Mouse (Mus musculus) neural tube, embryonic 14.5 days (tissue): ENCODE results near the gene Rpp14. TPM values are rescaled to one million over a fixed set of nuclear protein-coding genes. Genes with fewer than 3 reads are reported as not detected.

Experiments used
- ATAC-seq: fragments of 200-750 bp; cut with Nextera tagmentation; 2 replicates; pipeline ENCODE4 v1.8.0; 2017; ENCODE audit warnings: low read depth, mild to moderate bottlenecking, moderate TSS enrichment, moderate library complexity
- H3K27ac ChIP-seq: fragments of 300-500 bp; sonication (generic); 2 replicates; pipeline ENCODE4 v1.5.1; 2014; ENCODE audit warnings: low read depth, mild to moderate bottlenecking, control low read depth, low read length, moderate library complexity, mixed read lengths
- H3K27me3 ChIP-seq: fragments of 300-500 bp; sonication (generic); 2 replicates; pipeline ENCODE4 v1.6.1; 2014; ENCODE audit warnings: low read length; ENCODE audit not compliant: control insufficient read depth, insufficient read depth
- H3K36me3 ChIP-seq: fragments of 300-500 bp; sonication (generic); 2 replicates; pipeline ENCODE4 v1.6.1; 2014; ENCODE audit warnings: low read length, mixed read lengths; ENCODE audit not compliant: control insufficient read depth, insufficient read depth
- H3K4me1 ChIP-seq: fragments of 300-500 bp; sonication (generic); 2 replicates; pipeline ENCODE4 v1.6.1; 2014; ENCODE audit warnings: low read length; ENCODE audit not compliant: control insufficient read depth, insufficient read depth
- H3K4me2 ChIP-seq: fragments of 300-500 bp; sonication (generic); 2 replicates; pipeline ENCODE4 v1.6.1; 2014; ENCODE audit warnings: mild to moderate bottlenecking, low read depth, low read length, control low read depth
- H3K4me3 ChIP-seq: fragments of 300-500 bp; sonication (generic); 2 replicates; pipeline ENCODE4 v1.5.1; 2014; ENCODE audit warnings: low read depth, low read length, control low read depth, mixed read lengths
- H3K9ac ChIP-seq: fragments of 300-500 bp; sonication (generic); replicated peaks from 2 replicates; pipeline ENCODE4 v1.6.1; 2014; ENCODE audit warnings: low read depth, mild to moderate bottlenecking, control low read depth, low read length, mixed read lengths
- H3K9me3 ChIP-seq: fragments of 300-500 bp; sonication (generic); 2 replicates; pipeline ENCODE4 v1.6.1; 2016; ENCODE audit warnings: low read length; ENCODE audit not compliant: control insufficient read depth
- WGBS: fragments of 180-500 bp; shearing (Covaris S2); extraction: QIAGEN DNeasy Blood & Tissue Kit; methylation state at CpG from one replicate; pipeline ENCODE4 v1.1.7; 2014; 5-methylcytosine and 5-hydroxymethylcytosine counted together
- polyA plus RNA-seq: library from polyadenylated mRNA; unstranded; fragments of >200 nt; fragmentation: Nextera tagmentation; extraction: Ambion mirVana; gene quantifications from 2 replicates; pipeline ENCODE4 v1.2.1, GENCODE M21; 2014

The Rpp14 gene
- polyA plus RNA-seq, 1 experiment from 2014 or later: 54.0 TPM

GRCm38 (mm10) chr14:8052661-8053060, 27.5 kb upstream of the Rpp14 start:
- Histone ChIP-seq H3K36me3 (0 out of 2 replicates have a peak, but pooled peaks cover 6% of the 10 kb centered on the region), H3K9ac (no peak overlapping the region), H3K27me3 (no peaks in the 10 kb centered on the region), H3K4me3 (no peak overlapping the region), H3K9me3 (no peaks in the 10 kb centered on the region), H3K27ac (no peak overlapping the region), H3K4me2 (no peak overlapping the region), H3K4me1 (no peaks in the 10 kb centered on the region)
- no peak for ATAC-seq
- WGBS: 98% methylated on average over 7 of the region's 7 CpGs

DNA sequence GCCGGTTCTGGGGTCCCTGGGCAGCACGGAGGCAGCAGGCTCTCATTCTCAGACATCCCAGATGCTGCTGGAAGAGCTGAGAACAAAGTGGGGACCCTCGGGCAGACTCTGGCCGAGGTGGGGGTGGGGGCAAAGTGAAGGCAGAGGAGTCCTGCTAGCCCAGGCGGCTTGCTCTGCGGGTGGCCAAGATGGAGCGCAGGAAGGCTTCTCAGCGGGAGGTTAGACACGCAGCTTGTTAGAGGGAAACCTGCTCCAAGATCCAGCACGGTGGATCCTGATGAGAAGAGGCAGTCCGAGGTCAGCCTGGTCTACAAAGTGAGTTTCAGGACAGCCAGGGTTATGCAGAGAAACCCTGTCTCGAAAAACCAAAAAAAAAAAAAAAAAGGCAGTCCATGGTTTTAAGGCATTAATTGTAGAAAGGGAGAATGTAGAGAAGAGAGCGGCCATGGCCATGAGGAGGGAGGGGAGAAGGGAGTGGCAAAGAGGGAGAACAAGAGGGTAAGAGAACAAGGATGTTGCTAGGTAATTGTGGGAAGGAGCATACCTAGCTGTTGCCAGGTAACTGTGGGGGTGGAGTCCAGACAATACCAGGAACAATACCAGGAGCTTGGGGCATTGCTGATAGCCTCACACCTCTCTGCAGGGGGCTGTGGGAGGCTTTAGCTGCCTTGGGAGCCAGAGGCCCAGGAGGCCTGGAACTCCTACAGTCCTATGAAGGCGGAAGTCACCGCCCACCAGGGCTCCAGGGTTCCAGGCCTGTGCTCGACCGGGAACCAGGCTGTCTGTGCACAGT, 25.7 kb upstream of the Rpp14 start:
- Histone ChIP-seq H3K36me3 (0 out of 2 replicates have a peak, but pooled peaks cover 6% of the 10 kb centered on the region), H3K27ac (no peak overlapping the region), H3K27me3 (no peaks in the 10 kb centered on the region), H3K9me3 (no peaks in the 10 kb centered on the region), H3K4me2 (no peak overlapping the region), H3K4me1 (no peaks in the 10 kb centered on the region), H3K9ac (no peak overlapping the region), H3K4me3 (no peak overlapping the region)
- WGBS: 30% methylated on average over 15 of the region's 17 CpGs
- no peak for ATAC-seq

DNA sequence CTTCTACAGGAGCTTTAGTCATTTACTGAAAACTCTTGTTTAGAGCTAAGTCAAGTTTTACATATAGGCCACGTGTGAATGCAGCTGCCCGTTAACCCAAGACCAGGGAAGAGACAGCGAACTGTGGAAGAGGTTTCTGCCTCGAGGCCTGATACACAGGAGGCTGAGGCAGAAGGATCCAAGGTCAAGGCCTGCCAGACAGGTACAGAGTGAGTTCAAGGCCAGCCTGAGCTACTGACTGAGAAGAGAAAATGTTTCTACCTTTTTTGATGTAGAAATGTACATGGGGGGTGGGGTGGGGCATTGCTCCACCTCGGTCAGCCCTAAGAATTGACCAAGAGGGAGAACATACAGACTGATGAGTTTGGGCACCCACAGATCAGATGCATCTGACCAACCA, 24.1 kb upstream of the Rpp14 start:
- H3K4me1 ChIP-seq: no peaks in the 10 kb centered on the region
- no peak overlapping the region for H3K4me3 ChIP-seq
- H3K36me3 ChIP-seq: no peaks in the 10 kb centered on the region
- no peak for ATAC-seq
- H3K4me2 ChIP-seq: no peak overlapping the region
- 94% methylated on average over 5 of the region's 5 CpGs for WGBS
- H3K27me3 ChIP-seq: no peaks in the 10 kb centered on the region
- no peak overlapping the region for H3K9ac ChIP-seq
- H3K9me3 ChIP-seq: no peaks in the 10 kb centered on the region
- no peak overlapping the region for H3K27ac ChIP-seq

GRCm38 (mm10) chr14:8059938-8060337, 20.2 kb upstream of the Rpp14 start:
- no peak for ATAC-seq

DNA sequence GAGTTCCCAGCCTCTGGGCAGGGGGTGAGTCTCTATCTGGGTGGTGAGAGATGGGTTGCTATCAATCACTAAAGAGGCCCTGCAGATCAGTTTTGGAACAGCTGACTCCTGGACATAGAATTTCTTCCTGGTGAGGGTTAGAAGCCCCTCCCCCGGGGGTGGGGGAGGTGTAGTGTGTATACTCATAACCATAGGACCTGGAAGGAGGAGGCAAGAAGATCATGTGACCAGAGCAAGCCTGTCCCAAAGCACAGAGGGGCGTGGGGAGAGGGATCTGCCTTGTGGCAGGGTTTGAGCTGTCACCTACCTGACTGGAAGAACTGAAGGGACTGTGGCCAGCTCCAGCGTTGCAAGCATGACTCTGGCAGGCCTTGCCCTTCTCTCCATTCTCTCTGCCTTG, 18.1 kb upstream of the Rpp14 start:
- H3K27me3 ChIP-seq: no peaks in the 10 kb centered on the region
- H3K4me2 ChIP-seq: no peak overlapping the region
- ATAC-seq: 0 out of 2 replicates have a peak, but pooled peaks have one; percentile 46
- H3K4me3 ChIP-seq: no peak overlapping the region
- H3K4me1 ChIP-seq: 0 out of 2 replicates have a peak, but pooled peaks cover 3% of the 10 kb centered on the region
- no peaks in the 10 kb centered on the region for H3K9me3 ChIP-seq
- WGBS: 41% methylated on average over 3 of the region's 3 CpGs
- H3K27ac ChIP-seq: no peak overlapping the region
- no peak overlapping the region for H3K9ac ChIP-seq
- no peaks in the 10 kb centered on the region for H3K36me3 ChIP-seq

More at GRCm38 (mm10) chr14:8059938-8060337, 20.2 kb upstream of the Rpp14 start:
- Histone ChIP-seq H3K4me1 (0 out of 2 replicates have a peak, but pooled peaks cover 3% of the 10 kb centered on the region), H3K27me3 (no peaks in the 10 kb centered on the region), H3K9me3 (no peaks in the 10 kb centered on the region), H3K27ac (no peak overlapping the region), H3K36me3 (no peaks in the 10 kb centered on the region), H3K4me3 (no peak overlapping the region), H3K9ac (no peak overlapping the region), H3K4me2 (no peak overlapping the region)
- 97% methylated on average over 7 of the region's 7 CpGs for WGBS

DNA sequence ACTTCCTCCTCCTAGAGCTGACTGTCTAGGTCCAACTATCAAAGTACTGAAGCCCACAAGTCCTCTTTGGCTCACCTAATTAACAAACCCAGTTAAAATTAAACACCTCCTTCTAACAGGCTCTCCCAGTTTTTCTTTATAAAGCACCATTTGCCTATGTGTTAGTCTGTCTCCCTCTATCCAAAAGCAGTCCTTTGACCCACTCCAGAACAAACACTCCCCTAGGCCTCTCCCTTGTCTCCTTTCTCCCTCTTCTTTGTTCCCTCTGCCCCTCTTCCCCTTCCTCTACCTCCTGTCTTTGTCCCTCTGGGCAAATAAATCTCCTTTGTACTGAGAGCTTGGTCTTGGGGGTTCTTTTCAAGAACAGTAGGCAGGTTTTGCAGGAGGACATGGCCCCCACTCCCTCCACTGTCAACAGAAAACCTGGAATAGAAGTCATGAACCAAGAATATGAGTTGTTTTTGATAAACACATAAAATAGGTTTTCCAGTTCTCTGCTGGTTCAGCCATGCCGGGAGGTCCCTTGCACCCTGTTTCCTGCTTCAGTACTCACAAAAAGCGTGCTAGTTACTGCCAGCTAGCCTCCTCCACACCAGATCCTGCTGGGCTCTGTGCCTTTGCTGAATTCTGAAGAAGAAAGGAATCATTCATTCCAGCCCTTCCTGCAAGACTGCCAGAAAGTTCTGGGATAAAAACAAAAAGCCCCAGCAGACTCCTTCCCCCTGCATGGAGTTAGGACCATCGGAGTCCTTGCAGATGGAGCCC, 17.4 kb upstream of the Rpp14 start:
- Histone ChIP-seq H3K27ac (no peak overlapping the region), H3K4me2 (no peak overlapping the region)
- ATAC-seq: no peak; the same call in 1 of the 2 replicates

DNA sequence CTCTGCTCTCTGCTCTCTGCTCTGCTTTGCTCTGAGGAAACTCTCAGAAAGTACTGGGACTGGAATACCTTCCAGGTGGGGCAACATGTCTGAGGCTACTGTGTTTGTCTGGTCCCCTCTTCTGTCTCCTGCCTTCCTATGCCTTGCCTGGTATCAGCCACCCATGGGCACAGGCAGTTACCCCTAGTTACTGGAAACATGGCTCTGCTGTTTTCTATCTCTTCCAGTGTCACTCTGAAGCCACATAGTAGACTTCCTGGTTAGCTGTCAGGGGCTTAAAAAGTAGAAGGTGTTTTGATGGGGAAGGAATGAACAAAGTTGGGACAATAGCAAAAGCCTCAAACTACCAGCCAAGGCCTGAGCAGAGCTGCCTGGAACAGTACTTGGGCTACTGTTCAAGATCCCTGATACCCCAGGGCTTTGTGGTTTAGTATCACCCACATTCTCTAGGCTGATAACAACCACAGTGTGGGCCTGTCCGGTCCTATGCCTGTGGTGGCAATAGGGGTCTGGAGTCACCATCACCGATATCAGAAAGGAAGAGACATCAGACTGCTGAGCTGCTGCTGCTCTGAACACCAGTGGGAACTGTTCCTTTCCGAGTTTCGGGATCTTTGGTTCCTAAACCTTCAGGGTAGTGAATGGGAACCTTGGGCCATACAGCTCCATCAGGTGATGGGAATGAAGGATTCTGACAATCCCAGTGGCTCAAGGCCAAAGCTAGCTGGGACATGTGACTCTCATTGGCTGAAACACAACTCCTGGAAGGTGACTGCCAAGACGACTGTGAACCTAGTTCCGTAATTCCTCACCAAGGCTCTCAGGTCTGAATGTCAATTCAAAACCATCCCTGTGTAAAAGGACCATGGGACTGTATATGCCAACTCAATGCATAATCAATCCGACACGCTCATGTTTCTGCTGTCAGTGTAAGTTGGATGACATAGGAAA, 16.1 kb upstream of the Rpp14 start:
- Histone ChIP-seq H3K36me3 (no peaks in the 10 kb centered on the region), H3K4me3 (no peak overlapping the region), H3K4me2 (no peak overlapping the region), H3K27ac (no peak overlapping the region), H3K4me1 (0 out of 2 replicates have a peak, but pooled peaks cover 3% of the 10 kb centered on the region), H3K9me3 (no peaks in the 10 kb centered on the region), H3K27me3 (no peaks in the 10 kb centered on the region), H3K9ac (no peak overlapping the region)
- no peak for ATAC-seq
- WGBS: 86% methylated on average over 8 of the region's 8 CpGs

More for the DNA sequence above, 17.4 kb upstream of the Rpp14 start:
- no peak overlapping the region for H3K9ac ChIP-seq
- 0 out of 2 replicates have a peak, but pooled peaks cover 3% of the 10 kb centered on the region for H3K4me1 ChIP-seq
- no peaks in the 10 kb centered on the region for H3K9me3 ChIP-seq
- H3K4me3 ChIP-seq: no peak overlapping the region
- no peaks in the 10 kb centered on the region for H3K27me3 ChIP-seq
- WGBS: 26% methylated on average over 3 of the region's 3 CpGs
- H3K36me3 ChIP-seq: no peaks in the 10 kb centered on the region

DNA sequence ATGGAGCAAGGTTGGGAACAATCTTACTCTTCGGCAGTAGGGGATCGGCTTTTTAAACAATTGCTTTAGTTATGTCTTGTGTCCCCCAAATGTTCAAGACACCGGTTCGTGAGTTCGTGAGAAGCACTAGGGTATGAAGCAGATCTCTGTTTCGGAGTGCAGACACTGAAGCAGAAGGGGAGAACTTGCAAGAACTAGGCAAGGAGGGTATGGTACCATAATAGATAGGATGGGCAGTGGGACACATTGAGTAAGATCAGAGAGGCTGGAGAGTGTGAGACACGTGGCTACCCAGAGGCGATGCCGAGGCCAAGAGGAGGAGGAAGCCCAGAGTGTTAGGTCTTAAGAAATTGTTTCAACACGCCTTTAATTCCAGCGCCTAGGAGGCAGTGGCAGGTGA, 551 bp downstream of the Rpp14 start:
- whole genome bisulfite sequencing: 5% methylated on average over 11 of the region's 11 CpGs
- no peaks in the 10 kb centered on the region for H3K9me3 ChIP-seq
- H3K27ac ChIP-seq: peak overlapping the region; percentile 84
- peak overlapping the region; percentile 74 for H3K4me3 ChIP-seq
- peaks cover 13% of the 10 kb centered on the region for H3K4me1 ChIP-seq
- peaks cover 6% of the 10 kb centered on the region; the same call in 1 of the 2 replicates for H3K36me3 ChIP-seq
- no peaks in the 10 kb centered on the region for H3K27me3 ChIP-seq
- peak overlapping the region; percentile 96 for H3K4me2 ChIP-seq
- peak; percentile 59 for ATAC-seq
- H3K9ac ChIP-seq: peak overlapping the region; percentile 74
